Mouse (Mus musculus) left cerebral cortex, adult 11 months (tissue): ENCODE data around the gene Derl2.
A peak's percentile ranks its signal among the peaks of the same experiment; 100 is the strongest.

Source experiments
- DNase-seq: peaks from one replicate; pipeline ENCODE4 v3.0.0; 2022; ENCODE audit warnings: low spot score

The Derl2 gene

GRCm38 (mm10) chr11:70982030-70982429 lies 37.6 kb downstream of the Derl2 start:
- no peak for DNase-seq

DNA sequence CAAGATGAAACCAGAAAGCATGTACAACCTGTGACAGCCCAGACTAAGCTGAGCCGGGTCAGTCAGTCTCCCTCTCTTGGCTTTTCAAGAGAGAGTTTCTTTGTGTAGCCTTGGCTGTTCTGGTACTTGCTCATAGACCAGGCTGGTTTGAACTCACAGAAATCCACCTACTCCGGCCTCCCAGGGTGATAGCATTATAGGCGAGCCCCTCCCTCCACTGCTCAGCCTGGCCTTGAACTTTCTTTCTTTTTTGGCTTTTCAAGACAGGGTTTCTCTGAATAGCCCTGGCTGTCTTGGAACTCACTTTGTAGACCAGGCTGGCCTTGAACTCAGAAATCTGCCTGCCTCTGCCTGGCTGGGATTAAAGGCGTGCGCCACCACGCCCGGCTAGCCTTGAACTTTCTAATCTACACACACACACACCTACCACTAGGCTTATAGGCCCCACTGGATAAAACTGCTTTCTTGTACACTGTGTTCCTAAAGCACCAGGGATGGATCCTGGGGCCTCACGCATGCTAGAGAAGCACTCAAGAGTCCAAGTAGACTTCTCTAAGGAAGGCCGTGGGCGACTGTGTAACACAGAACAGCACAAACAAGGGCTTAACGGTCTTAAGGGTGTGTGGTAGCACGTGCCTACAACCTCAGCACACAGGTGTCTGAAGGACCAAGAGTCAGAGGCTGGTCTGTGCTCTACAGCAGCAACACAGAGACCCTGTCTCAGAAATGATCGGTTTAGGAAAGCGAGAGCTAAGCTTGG lies 38.7 kb downstream of the Derl2 start:
- no peak for DNase-seq

DNA sequence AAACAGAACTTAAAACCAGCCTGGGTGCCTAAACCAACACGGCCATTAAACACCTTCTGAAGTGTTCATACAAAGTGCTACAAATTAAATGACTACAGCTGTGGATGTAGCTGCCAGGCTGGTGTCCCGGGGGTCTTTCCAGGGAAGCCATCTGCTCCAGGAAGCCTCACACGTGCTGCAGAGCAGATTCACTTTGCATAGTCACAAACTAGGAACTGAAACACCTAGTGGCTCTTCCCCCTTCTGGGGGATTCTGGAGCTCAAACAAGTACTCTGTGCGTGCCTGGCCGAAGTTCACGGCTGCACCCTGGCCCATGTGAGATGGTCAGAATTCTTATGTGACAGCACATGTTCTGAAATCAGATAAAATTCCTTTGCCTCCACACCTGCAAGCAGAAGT lies 39.4 kb downstream of the Derl2 start:
- no peak for DNase-seq

- no peak for DNase-seq
Observed at GRCm38 (mm10) chr11:70977293-70977692, 42.3 kb downstream of the Derl2 start.

DNA sequence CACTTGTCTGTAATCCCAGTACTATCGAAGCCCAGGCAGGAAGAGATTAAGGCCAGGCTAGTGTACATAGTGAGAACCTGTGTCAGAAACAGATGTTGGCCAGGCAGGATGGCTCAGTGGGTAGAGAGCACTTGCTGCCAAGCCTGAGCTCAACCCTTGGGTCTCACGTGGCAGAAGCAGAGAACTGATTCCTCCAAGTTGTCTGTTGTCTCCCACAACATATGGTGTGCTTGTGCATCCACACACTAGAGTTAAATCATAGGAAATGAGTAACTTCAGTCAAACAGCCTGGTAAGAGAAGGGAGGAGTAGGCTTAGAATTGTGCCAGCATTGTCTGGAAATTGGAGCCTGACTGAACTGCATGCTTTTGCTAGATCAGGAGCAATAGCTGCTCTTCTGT lies 44.4 kb downstream of the Derl2 start:
- DNase-seq: no peak

DNA sequence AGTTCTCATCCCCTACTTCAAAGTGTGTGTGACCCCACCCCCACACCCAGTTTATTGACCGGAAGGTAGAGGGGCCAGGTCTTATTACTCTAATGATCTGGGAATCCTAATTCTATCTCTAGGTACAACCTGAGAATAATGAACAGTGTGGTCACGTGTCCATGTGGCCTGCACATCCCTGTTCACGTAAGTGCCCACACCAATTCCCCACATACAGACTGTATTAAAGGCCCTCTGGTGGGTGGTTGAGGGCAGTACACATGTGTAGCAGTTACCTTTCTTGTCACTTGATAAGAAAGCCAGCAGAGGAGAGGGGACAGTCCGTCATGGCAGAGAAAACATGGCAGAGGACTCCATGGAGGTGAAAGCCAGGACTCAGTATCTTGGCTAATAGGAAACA lies 45.7 kb downstream of the Derl2 start:
- DNase-seq: no peak

- DNase-seq: no peak
Observed at GRCm38 (mm10) chr11:70972586-70972985, 47.1 kb downstream of the Derl2 start.

DNA sequence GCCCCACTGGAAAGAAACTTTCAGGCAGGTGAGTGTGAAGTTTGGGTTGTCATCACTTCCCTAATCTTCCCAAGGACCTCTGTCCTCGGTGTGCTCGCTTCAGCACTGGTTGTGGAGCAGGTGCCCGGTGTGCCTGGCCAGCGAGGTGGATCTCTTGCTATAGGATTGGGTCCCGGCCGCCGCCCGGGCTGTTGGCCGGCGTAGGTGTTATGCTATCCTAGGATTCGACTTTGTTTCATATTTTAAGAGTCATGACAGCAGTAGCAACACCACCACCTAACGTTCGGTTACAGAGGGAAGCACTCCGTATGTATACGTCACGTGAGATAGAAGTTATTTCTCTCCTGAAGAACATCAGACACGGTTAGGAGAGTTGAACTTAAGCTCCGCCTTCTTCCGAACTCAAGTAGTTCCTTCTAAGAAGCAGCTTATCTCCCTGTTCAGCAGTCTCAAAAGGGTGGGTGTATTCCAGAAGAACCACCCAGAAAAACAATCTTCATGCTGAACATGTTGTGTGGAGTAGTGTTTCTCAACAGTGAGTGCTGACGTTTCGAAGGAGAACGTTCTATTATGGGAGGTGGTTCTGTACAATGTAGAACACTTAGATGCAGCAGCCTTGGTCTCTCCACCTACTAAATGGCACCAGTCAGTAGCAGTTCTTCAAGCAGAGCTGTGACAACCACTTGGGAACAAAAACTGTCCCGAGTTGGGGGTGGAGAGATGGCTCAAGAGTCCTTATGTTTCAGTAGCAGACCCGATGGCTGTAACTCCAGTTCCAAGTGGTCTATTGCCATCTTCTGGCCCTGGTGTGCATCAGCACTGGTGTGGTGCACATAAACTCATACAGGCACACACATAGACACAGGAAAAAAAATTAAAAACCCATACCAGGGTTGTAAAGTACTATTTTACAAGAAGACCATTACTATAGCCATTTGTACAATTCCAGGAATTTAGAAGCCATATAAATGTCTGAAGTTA lies 48.8 kb downstream of the Derl2 start:
- DNase-seq: no peak

GRCm38 (mm10) chr11:70969821-70970559 lies 49.7 kb downstream of the Derl2 start, which contains the start of the genes Nup88 and Rpain:
Gene Nup88 (minus strand): TSS chr11:70969973.
Gene Rpain (plus strand): TSS chr11:70970213.
- peak; percentile 92 for DNase-seq

DNA sequence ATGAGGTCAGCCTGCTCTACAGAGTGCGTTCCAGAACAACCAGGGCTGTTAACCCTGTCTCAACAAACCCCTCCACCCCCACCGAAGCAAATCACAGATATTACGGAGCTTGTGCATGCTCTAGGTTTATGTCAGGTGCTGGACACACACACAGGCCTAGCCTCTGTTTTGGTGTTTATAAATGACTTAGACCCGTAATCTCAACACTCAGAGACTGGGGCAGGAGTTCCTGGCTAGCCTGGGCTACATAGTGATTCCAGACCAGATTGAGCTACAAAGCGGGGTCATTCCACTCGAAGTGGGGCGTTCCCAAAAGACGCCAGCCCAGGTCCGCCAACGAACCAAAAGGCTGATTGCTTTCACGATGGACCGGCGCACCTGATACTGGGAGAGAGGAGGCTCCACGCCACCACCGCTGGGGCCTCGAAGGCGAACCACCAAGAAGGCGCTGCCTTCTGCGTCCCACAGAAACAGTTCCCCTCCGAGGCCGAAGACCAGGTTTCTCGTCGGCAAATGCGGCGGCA lies 50.3 kb downstream of the Derl2 start:
- no peak for DNase-seq

- DNase-seq: no peak
Observed at GRCm38 (mm10) chr11:70964222-70964907, 55.3 kb downstream of the Derl2 start.

DNA sequence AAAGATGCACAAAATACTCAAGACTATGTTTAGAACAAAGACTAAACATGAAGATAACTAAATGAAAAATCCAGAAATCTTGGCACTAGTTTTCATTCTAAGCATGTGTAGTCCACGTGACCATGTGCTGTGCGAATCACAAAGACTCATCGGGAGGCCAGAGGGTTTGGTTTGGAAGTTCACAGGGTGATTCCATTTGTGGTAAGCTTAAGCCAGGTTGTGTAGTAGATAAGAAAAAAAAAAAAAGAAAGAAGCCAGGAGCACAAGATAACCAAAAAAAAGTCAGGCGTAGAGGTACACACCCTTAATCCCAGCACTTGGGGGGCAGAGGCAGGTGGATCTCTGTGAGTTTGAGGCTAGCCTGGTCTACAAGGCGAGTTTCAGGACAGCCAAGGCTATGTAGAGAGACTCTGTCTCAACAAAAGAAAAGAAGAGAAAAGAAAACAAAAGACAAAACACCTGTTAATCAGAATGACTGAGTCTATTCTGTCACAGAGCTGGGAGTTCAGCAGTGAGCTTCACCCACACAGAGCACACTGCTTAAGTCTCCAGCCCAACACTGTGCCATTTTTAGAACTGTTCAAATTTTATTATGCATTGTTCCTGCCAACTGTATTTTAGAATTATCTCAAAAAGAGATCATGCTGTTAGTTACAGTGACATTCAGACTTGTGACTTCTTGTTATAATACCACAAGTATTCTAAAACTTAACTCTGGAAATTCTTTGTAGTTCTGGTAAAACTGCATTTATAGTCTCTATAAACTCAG lies 58.7 kb downstream of the Derl2 start:
- no peak for DNase-seq
